Mouse (Mus musculus): ENCODE data around the gene Glrx3. TPM values are rescaled to one million over a fixed set of nuclear protein-coding genes. Genes with fewer than 3 reads are reported as not detected.
A peak's percentile ranks its signal among the peaks of the same experiment; 100 is the strongest.
"Not testable (repeated sequence)": the region's sequence is repeated elsewhere in the genome, so short reads cannot be mapped to it uniquely, and the experiment has no call there.

The Glrx3 gene
- 45.6 and 53.7 TPM in 2 replicates for polyA plus RNA-seq (2012; rRNA removed)

GRCm38 (mm10) chr7:137437440-137438178 is at the start of gene Glrx3:
Gene Glrx3 (plus strand): TSS chr7:137437614.
- DNase-seq (ENCODE audit: low read depth): no peak

GRCm38 (mm10) chr7:137387863-137388262 is 49.6 kb upstream of the Glrx3 start:
- DNase-seq (ENCODE audit: low read depth): no peak

GRCm38 (mm10) chr7:137395421-137395820 is 42.0 kb upstream of the Glrx3 start:
- peak; percentile 74 for DNase-seq (ENCODE audit: low read depth)

DNA sequence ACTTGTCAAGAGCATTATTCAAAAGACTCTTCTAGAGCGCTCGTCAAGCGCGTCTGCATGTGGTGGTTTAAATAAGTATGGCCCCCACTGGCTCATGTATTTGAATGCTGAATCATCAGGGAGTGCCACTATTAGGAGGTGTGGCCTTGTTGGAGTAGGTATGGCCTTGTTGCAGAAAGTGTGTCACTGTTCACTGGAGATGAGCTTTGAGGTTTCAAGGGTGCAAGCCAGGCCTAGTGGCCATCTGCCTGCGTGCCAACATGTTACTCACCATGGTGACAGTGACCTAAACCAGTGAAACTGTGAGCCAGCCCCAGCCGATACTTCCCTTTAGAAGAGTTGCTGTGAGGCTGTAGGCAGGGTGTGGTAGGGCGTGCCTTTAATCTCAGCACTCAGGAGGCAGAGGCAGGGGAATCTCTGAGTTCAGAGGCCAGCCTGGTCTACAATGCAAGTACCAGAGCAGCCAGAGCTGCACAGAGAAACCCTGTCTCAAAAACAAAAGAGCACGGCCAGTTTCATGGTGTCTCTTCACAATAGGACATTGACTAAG is 40.0 kb upstream of the Glrx3 start:
- DNase-seq (ENCODE audit: low read depth): no peak

GRCm38 (mm10) chr7:137398973-137399372 is 38.4 kb upstream of the Glrx3 start:
- no peak for DNase-seq (ENCODE audit: low read depth)

GRCm38 (mm10) chr7:137404146-137404545 is 33.3 kb upstream of the Glrx3 start:
- DNase-seq (ENCODE audit: low read depth): no peak

- DNase-seq (ENCODE audit: low read depth): no peak
Observed at GRCm38 (mm10) chr7:137407428-137408058, 29.9 kb upstream of the Glrx3 start.

- DNase-seq (ENCODE audit: low read depth): peak; percentile 88
Observed at GRCm38 (mm10) chr7:137410337-137411197, 26.8 kb upstream of the Glrx3 start, which contains the start of gene 9430038I01Rik. Gene 9430038I01Rik (minus strand): TSS chr7:137410762.

DNA sequence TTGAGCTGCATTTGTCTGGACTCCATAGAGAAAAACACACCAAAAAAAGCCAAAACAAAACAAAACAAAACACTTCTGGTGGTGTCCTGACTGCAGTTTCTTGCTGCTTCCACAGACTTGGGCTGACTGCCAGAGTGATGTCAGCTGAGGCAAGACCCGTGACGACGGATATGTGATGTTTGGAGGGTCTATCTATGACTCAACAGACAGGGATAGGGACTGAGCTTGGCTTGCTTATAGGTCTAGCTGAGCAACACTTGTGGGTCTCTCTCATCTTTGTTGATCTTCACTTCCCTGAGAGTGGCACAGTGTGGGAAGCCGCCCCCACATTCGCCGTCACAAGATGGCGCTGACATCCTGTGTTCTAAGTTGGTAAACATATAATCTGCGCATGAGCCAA is 22.7 kb upstream of the Glrx3 start:
- no peak for DNase-seq (ENCODE audit: low read depth)

DNA sequence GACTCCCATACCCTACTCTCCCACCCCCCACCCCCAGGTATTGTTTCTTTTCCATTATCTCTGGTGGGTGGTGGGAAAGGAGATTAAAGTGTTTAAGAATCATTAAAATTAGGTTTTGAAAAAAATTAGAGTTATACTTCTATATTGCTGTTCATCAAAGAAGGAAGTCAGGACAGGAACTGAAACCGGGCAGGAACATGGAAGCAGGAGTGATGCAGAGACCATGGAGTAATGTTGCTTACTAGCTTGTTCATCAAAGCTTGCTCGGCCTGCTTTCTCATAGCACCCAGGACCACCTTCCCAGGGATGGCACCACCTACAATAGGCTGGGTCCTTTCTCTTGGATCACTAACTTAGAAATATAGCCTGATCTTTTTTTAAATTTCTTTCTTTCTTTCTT is 16.9 kb upstream of the Glrx3 start:
- DNase-seq (ENCODE audit: low read depth): no peak

- no peak for DNase-seq (ENCODE audit: low read depth)
Observed at GRCm38 (mm10) chr7:137421236-137421635, 16.2 kb upstream of the Glrx3 start.

GRCm38 (mm10) chr7:137426693-137427092 is 10.7 kb upstream of the Glrx3 start:
- no peak for DNase-seq (ENCODE audit: low read depth)

GRCm38 (mm10) chr7:137431769-137432603 is 5.4 kb upstream of the Glrx3 start:
- no peak for DNase-seq (ENCODE audit: low read depth)

DNA sequence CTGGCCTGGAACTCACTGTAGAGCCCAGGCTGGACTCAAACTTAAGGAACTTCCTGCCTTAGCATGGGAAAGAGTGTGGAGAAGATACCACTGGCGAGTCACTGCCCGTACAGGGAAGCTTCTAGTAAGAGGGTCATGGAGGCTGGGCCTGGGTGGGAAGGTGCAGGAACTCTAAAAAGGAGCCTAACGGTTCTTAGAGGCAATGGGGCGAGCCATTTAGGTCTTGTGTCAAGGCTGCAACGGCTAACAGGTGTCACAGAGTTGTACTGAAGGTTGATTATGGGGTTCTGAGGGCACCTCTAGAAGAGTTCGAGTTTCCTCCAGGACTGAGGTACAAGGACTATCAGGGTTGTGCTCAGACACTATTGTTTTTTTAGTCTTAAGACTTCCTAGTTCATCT is 513 bp upstream of the Glrx3 start:
- DNase-seq (ENCODE audit: low read depth): no peak

DNA sequence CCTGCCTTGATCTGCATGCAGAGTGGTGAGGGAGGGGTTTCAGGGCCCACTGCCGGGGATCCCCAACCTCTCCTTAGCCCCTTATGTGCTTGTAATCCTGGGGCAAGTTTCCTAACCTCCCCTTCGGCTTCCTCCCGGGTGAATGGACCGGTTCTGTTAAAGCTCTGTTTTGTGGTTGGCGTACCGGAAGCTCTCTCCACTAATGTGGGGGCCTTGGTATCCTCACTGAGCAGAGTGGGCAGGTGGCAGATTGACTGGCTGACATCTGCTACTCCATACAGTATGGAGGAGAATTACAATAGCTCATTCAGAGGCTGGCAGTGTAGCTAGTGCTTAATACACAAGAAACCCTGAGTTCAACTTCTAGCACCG is 751 bp downstream of the Glrx3 start:
- no peak for DNase-seq (ENCODE audit: low read depth)

DNA sequence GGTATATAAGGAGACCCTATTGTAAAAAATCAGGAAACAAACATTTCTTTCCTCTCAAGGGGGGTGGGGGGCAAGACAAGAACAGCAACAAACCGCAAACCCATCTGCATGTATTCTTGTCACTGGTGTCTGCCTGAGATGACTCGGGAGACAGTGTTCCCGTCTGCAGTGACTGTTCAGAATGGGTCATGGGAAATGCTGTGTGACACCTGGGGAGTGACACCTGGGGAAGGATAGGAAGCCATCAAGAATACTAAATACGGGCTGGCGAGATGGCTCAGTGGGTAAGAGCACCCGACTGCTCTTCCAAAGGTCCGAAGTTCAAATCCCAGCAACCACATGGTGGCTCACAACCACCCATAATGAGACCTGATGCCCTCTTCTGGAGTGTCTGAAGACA is 1.5 kb downstream of the Glrx3 start:
- DNase-seq (ENCODE audit: low read depth): not testable (repeated sequence)

- no peak for DNase-seq (ENCODE audit: low read depth)
Observed at GRCm38 (mm10) chr7:137442951-137443350, 5.5 kb downstream of the Glrx3 start.

DNA sequence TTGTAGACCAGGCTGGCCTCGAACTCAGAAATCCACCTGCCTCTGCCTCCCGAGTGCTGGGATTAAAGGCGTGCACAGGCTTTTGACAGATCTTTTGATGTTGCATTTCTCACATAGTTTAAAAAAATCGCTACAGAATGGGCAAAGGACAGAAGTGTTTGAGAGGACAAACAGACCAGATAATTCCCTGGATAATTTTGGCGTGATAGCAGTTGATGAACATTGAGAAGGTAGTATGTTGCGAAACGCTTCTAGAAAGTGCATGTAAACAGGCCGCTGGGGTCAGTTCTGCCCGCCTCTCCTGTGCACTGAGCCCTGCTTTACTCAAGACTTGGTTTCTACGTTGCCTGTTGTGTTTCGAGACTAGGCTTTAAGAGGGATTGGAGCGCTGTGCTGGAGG is 7.9 kb downstream of the Glrx3 start:
- no peak for DNase-seq (ENCODE audit: low read depth)

GRCm38 (mm10) chr7:137461396-137461795 is 24.0 kb downstream of the Glrx3 start:
- no peak for DNase-seq (ENCODE audit: low read depth)

- no peak for DNase-seq (ENCODE audit: low read depth)
Observed at GRCm38 (mm10) chr7:137468174-137468573, 30.8 kb downstream of the Glrx3 start.

DNA sequence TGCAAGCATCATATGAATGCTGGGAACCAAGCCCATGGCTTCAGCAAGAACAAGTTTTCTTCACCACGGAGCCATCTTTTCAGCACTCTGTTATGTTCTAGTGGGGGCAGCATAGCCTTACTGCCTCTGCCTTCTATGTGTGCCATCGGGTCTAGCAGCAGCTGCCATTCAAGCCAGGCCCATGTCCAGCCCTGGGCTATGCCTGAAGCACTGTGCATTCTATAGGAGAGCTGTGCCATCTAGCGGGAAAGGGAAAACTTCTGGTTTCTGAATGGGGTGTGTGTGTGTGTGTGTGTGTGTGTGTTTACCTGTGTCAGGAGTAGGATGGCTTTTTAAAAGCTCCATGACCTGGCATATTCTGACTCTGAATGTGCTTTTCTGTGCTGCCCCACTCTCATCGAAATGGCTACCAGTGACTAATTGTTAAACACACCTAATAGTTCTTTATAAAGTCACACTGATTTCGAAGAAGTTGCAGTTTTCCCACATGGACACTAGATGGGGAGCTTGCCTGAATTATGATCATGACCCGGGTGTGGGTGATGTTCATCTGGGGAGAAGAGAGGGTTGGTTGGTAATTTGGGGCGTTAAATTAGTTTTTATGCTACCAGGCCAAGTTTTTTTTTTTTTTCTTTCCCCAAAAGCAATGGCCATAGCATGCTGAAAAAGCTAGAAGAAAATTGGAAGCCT is 34.2 kb downstream of the Glrx3 start:
- no peak for DNase-seq (ENCODE audit: low read depth)

All from gonadal fat pad, adult 2 months (tissue).